Mouse (Mus musculus) midbrain, postnatal 0 days (tissue): ENCODE measurements around the gene Deup1. TPM values are rescaled to one million over a fixed set of nuclear protein-coding genes. Genes with fewer than 3 reads are reported as not detected.
A peak's percentile ranks its signal among the peaks of the same experiment; 100 is the strongest.

ENCODE experiments used
- ATAC-seq: fragments of 200-750 bp; cut with Nextera tagmentation; 2 replicates; pipeline ENCODE4 v1.8.0; 2017; ENCODE audit warnings: moderate number of reproducible peaks, mild to moderate bottlenecking, moderate TSS enrichment, moderate library complexity; ENCODE audit not compliant: low FRiP score
- DNase-seq: peaks from one replicate; pipeline ENCODE4 v3.0.0-alpha.2; 2015; ENCODE audit warnings: low spot score
- H3K27ac ChIP-seq: fragments of 300-500 bp; sonication (generic); 2 replicates; pipeline ENCODE4 v1.5.1; 2014; ENCODE audit warnings: low read depth, mild to moderate bottlenecking, low read length, mixed read lengths
- H3K27me3 ChIP-seq: fragments of 300-500 bp; sonication (generic); 2 replicates; pipeline ENCODE4 v1.6.1; 2014; ENCODE audit warnings: low read length, control low read depth, mixed read lengths; ENCODE audit not compliant: insufficient read depth
- H3K36me3 ChIP-seq: fragments of 300-500 bp; sonication (generic); 2 replicates; pipeline ENCODE4 v1.6.1; 2014; ENCODE audit warnings: low read length, control low read depth, mixed read lengths; ENCODE audit not compliant: insufficient read depth
- H3K4me1 ChIP-seq: fragments of 300-500 bp; sonication (generic); 2 replicates; pipeline ENCODE4 v1.6.1; 2014; ENCODE audit warnings: mild to moderate bottlenecking, control low read depth, antibody characterized with exemption, low read length, mixed read lengths; ENCODE audit not compliant: insufficient read depth
- H3K4me2 ChIP-seq: fragments of 300-500 bp; sonication (generic); 2 replicates; pipeline ENCODE4 v1.6.1; 2014; ENCODE audit warnings: low read depth, mild to moderate bottlenecking, low read length, mixed read lengths; ENCODE audit not compliant: poor library complexity, severe bottlenecking
- H3K4me3 ChIP-seq: fragments of 300-500 bp; sonication (generic); 2 replicates; pipeline ENCODE4 v1.5.1; 2014; ENCODE audit warnings: low read depth, mild to moderate bottlenecking, low read length, moderate library complexity
- H3K9ac ChIP-seq: fragments of 300-500 bp; sonication (generic); replicated peaks from 2 replicates; pipeline ENCODE4 v1.6.1; 2014; ENCODE audit warnings: mild to moderate bottlenecking, low read length, moderate library complexity, mixed read lengths; ENCODE audit not compliant: poor library complexity, severe bottlenecking
- H3K9me3 ChIP-seq: fragments of 300-500 bp; sonication (generic); 2 replicates; pipeline ENCODE4 v1.6.1; 2016; ENCODE audit warnings: low read length, control low read depth
- CTCF ChIP-seq: IDR thresholded peaks from 2 replicates; pipeline ENCODE4 v1.5.1; 2016; ENCODE audit warnings: antibody characterized with exemption, mild to moderate bottlenecking
- WGBS: fragments of 180-500 bp; shearing (Covaris S2); extraction: QIAGEN DNeasy Blood & Tissue Kit; methylation state at CpG from one replicate; pipeline ENCODE4 v1.1.7; 2014; 5-methylcytosine and 5-hydroxymethylcytosine counted together
- polyA plus RNA-seq: library from polyadenylated mRNA; unstranded; fragments of >200 nt; fragmentation: Nextera tagmentation; extraction: Ambion mirVana; gene quantifications from 2 replicates; pipeline ENCODE4 v1.2.1, GENCODE M21; 2015
- total RNA-seq: library from RNA; depleted of rRNA; stranded (reverse); fragments of >200 nt; gene quantifications from 2 replicates; pipeline ENCODE4 v1.2.3, GENCODE M21; 2014

Gene Deup1
- total and polyA plus RNA-seq, 2 experiments from 2014 or later, result 2.4 to 2.7 TPM

DNA sequence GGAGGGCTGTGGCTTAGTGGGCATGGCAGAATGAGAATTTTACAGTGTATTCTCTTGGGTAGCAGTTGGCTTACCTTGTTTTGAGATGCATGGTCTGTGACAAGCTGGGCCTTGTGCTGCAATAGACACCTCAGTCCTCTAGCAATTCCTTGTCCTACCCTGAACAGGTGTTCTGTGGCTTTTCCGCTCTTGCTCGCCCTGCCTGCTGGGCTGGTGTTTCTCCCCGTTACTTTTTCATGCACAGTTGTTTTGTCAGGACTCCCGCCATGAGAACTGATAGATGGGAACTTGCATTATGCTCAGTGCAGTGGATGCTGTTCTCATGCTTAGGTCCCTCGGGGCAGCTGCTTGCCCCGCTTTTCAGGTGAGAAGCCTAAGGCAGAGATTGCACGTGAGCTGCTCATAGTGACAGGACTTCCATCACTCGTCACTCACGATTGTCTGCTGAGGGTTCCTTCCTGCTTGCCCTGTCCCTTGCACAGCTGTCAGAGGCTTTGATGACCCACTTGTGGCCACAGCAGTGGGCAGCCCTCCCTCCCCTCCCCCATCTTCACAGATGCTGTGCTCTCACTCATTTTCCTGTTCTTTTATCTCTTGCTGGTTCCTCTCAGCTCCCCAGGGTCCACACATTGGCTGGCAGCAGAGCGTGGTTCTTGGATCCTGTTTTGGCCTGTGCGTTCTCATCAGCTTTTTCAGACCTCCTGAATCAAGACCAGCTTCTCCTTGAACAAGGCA, 94.2 kb downstream of the Deup1 start:
- Histone ChIP-seq H3K4me1 (no peaks in the 10 kb centered on the region), H3K4me3 (no peak overlapping the region), H3K4me2 (no peak overlapping the region), H3K36me3 (no peaks in the 10 kb centered on the region), H3K27me3 (no peaks in the 10 kb centered on the region), H3K27ac (no peak overlapping the region), H3K9me3 (no peaks in the 10 kb centered on the region), H3K9ac (no peak overlapping the region)
- DNase-seq (no peak), ATAC-seq (no peak)
- 65% methylated on average over 11 of the region's 11 CpGs for WGBS
- TF ChIP-seq CTCF, result no peak

DNA sequence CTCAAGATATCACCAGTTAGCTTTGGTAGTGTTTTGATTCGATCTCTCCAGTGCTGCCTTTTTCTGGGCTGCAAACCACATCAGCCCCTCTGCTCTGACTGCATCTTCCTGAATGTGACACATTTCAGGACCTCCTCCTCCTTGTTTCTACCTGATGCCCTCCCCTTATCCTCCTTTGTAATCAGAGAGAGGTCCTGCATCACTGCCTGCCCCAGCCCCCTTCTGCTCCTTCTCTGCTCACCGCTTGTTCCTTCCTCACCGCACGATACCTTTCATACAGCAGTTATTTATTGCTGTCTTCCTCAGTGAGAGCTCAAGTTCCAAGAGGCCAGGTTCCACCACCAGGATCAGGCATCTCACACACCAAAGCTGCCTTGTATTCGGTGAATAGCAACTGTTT, 96.5 kb downstream of the Deup1 start:
- H3K4me1 ChIP-seq, result no peaks in the 10 kb centered on the region
- ATAC-seq (no peak), DNase-seq (no peak)
- H3K4me2 ChIP-seq, result no peak overlapping the region
- no peaks in the 10 kb centered on the region for H3K9me3 ChIP-seq
- no peaks in the 10 kb centered on the region for H3K36me3 ChIP-seq
- H3K4me3 ChIP-seq, result no peak overlapping the region
- 94% methylated on average over 5 of the region's 5 CpGs for WGBS
- no peaks in the 10 kb centered on the region for H3K27me3 ChIP-seq
- H3K9ac ChIP-seq, result no peak overlapping the region
- no peak overlapping the region for H3K27ac ChIP-seq
- TF ChIP-seq CTCF, result no peak

GRCm38 (mm10) chr9:15529965-15530320, 97.8 kb downstream of the Deup1 start:
- WGBS, result 93% methylated on average over 2 of the region's 2 CpGs
- ATAC-seq, result no peak

DNA sequence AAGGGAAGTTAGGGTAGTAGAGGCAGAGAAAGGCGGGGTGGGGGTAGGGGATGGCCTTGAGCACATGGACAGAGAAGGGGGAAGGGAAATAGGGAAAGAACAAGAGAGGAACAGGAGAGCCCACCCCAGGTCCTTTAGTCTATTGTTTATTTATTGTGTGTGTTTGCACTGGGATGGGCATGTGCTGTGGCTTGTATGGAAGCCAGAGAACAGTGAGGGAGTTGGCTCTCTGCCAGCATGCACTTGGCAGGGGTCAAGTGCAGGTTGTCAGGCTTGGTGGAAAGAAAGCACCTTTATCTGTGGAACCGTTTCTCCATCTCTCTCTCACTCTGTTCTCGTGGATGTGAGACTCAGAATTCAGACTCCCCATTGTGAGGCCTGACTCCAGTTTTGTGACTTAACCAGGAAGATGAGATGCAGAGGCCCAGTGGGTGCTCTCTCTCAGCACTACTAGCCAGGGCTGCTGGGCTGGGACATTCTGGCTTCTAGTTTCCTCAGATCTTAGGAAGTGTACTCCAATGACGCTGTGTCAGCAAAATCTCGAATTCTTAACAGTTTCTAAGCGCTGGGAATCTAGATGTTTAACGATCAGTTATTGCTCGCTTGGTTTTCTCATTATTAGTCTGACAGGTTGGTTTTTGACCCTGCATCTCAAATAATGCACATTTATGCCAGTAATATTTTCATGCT, 98.3 kb downstream of the Deup1 start:
- Histone ChIP-seq H3K4me1 (no peaks in the 10 kb centered on the region), H3K27me3 (no peaks in the 10 kb centered on the region), H3K4me2 (no peak overlapping the region), H3K9ac (no peak overlapping the region), H3K4me3 (no peak overlapping the region), H3K36me3 (no peaks in the 10 kb centered on the region), H3K27ac (no peak overlapping the region), H3K9me3 (no peaks in the 10 kb centered on the region)
- DNase-seq (peak; percentile 32), ATAC-seq (no peak)
- 55% methylated on average over 8 of the region's 8 CpGs for WGBS
- no peak for TF ChIP-seq CTCF

More at GRCm38 (mm10) chr9:15529965-15530320, 97.8 kb downstream of the Deup1 start:
- Histone ChIP-seq H3K4me3 (no peak overlapping the region), H3K9ac (no peak overlapping the region), H3K27me3 (no peaks in the 10 kb centered on the region), H3K4me2 (no peak overlapping the region), H3K9me3 (no peaks in the 10 kb centered on the region), H3K27ac (no peak overlapping the region), H3K36me3 (no peaks in the 10 kb centered on the region), H3K4me1 (no peaks in the 10 kb centered on the region)
- no peak for DNase-seq
- no peak for TF ChIP-seq CTCF

DNA sequence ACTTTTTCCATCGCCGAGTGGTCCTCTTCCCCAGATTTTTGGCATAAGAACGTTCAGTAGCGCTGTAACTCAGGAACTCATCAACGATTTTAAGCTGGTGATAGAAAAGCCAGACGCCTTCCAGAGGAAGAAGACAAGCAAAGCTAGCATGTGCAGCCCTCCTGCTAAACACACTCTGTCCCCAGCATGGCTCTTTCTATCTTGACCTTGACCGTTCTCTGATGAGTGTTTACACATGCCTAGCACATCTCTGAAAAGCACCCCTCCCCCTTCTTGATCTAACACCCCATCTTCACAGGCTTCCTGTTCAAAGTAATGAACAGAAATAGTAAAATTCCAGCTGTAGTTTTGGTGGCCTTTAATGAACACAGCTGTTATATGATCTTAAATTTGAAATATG, 99.4 kb downstream of the Deup1 start:
- H3K9me3 ChIP-seq, result no peaks in the 10 kb centered on the region
- ATAC-seq, result no peak
- no peak for DNase-seq
- no peak overlapping the region for H3K9ac ChIP-seq
- no peak overlapping the region for H3K4me3 ChIP-seq
- no peak overlapping the region for H3K27ac ChIP-seq
- no peak for TF ChIP-seq CTCF
- no peaks in the 10 kb centered on the region for H3K36me3 ChIP-seq
- no peak overlapping the region for H3K4me2 ChIP-seq
- no peaks in the 10 kb centered on the region for H3K4me1 ChIP-seq
- no peaks in the 10 kb centered on the region for H3K27me3 ChIP-seq
- WGBS, result 87% methylated on average over 7 of the region's 7 CpGs

- ATAC-seq, result no peak
- no peak overlapping the region for H3K27ac ChIP-seq
- H3K4me2 ChIP-seq, result no peak overlapping the region
- H3K4me3 ChIP-seq, result no peak overlapping the region
- no peak for DNase-seq
- no peaks in the 10 kb centered on the region for H3K9me3 ChIP-seq
- 67% methylated on average over 6 of the region's 6 CpGs for WGBS
- H3K4me1 ChIP-seq, result no peaks in the 10 kb centered on the region
- no peak for TF ChIP-seq CTCF
- H3K27me3 ChIP-seq, result no peaks in the 10 kb centered on the region
- H3K36me3 ChIP-seq, result no peaks in the 10 kb centered on the region
- H3K9ac ChIP-seq, result no peak overlapping the region
Measured at GRCm38 (mm10) chr9:15527846-15528245, 99.9 kb downstream of the Deup1 start.
